Mouse (Mus musculus): Measurements from ENCODE around the gene Tmem262. TPM values are rescaled to one million over a fixed set of nuclear protein-coding genes. Genes with fewer than 3 reads are reported as not detected.

Tmem262 gene
- polyA plus RNA-seq, 1 experiment from 2014 or later = not detected

- Histone ChIP-seq H3K9me3 (no peaks in the 10 kb centered on the region), H3K27ac (no peak within 1 kb of the TSS), H3K36me3 (peaks cover 40% of the 10 kb centered on the region), H3K4me3 (no peak within 1 kb of the TSS), H3K9ac (no peak within 1 kb of the TSS), H3K4me1 (peaks cover 24% of the 10 kb centered on the region), H3K27me3 (no peaks in the 10 kb centered on the region), H3K4me2 (replicated peaks) (peak within 1 kb of the TSS; percentile 89; the same call in 1 of the 2 replicates)
- no peak for ATAC-seq (ENCODE audit: low FRiP score, low read depth)
- WGBS = 88% methylated on average over 9 of the region's 9 CpGs
These were observed 2.3 kb downstream of the Tmem262 start, which contains the start of gene Gm28374 for GRCm38 (mm10) chr19:6082156-6082555. Gm28374 (minus strand) TSS chr19:6082256.

DNA sequence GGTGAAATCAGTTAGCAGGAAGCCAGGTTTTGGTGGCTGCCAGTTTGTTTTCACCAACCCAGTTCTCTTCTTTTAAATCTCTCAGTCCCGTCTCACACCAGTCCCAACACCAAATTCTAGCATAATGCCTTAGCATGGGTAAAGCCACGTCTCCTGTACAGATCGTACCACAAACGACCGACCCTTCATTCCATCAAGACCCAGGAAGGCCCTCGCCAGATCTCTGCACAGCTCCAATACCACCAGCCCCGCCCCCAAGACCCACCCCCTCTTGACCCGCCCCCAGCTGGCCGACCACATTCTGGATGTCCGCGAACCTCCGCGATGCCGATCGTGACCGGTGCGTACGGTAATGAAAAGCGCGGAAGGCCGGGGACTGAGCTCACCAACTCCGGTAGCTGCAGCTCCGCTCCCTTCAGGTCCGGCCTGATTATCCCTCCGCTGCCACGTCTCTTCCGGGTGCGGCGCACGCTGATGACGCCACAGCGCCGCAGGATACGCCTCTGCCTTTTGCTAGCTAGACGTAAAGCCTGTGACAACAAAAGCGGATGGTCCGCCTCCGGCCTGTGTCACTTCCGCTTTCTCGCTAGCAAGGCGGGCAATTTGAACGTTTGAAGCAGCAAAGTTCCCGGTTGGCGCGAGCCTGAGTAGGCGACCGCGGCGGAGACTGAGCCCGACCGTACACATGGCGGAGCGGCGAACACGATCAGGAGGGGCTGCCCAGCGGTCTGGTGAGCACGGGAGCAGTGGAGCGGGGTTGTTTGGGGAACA is 4.8 kb downstream of the Tmem262 start, which contains the start of the genes Zfpl1 and Cdca5:
Gene Zfpl1, minus strand, starts transcription at position 479 of the 771 bp plus-strand sequence.
Gene Cdca5, plus strand, starts transcription at position 506 of the 771 bp plus-strand sequence.
- Histone ChIP-seq H3K27ac (peak within 1 kb of the TSS; percentile 65; the same call in 1 of the 2 replicates), H3K9ac (peak within 1 kb of the TSS; percentile 78), H3K9me3 (no peaks in the 10 kb centered on the region), H3K4me2 (replicated peaks) (peak within 1 kb of the TSS; percentile 89), H3K36me3 (peaks cover 63% of the 10 kb centered on the region), H3K27me3 (no peaks in the 10 kb centered on the region), H3K4me1 (peaks cover 24% of the 10 kb centered on the region), H3K4me3 (peak within 1 kb of the TSS; percentile 74)
- peak; percentile 91 for ATAC-seq (ENCODE audit: low FRiP score, low read depth)
- WGBS = under 1% methylated on average over 58 of the region's 58 CpGs

GRCm38 (mm10) chr19:6085417-6085879 is 5.6 kb downstream of the Tmem262 start:
- peak; percentile 62 for ATAC-seq (ENCODE audit: low FRiP score, low read depth)
- no peaks in the 10 kb centered on the region for H3K27me3 ChIP-seq
- H3K4me3 ChIP-seq = peak overlapping the region; percentile 74
- H3K4me1 ChIP-seq = peaks cover 24% of the 10 kb centered on the region
- H3K36me3 ChIP-seq = peaks cover 65% of the 10 kb centered on the region
- peak overlapping the region; percentile 86 for H3K4me2 ChIP-seq (replicated peaks)
- WGBS = under 1% methylated on average over 17 of the region's 17 CpGs
- no peaks in the 10 kb centered on the region for H3K9me3 ChIP-seq
- peak overlapping the region; percentile 68 for H3K9ac ChIP-seq
- no peak overlapping the region; the same call in 1 of the 2 replicates for H3K27ac ChIP-seq

GRCm38 (mm10) chr19:6088841-6089240 is 9.0 kb downstream of the Tmem262 start:
- Histone ChIP-seq H3K27me3 (no peaks in the 10 kb centered on the region), H3K4me2 (replicated peaks) (no peak overlapping the region), H3K27ac (no peak overlapping the region), H3K4me3 (no peak overlapping the region), H3K9me3 (no peaks in the 10 kb centered on the region), H3K4me1 (peaks cover 17% of the 10 kb centered on the region), H3K36me3 (peaks cover 68% of the 10 kb centered on the region), H3K9ac (no peak overlapping the region)
- 95% methylated on average over 13 of the region's 13 CpGs for WGBS
- ATAC-seq (ENCODE audit: low FRiP score, low read depth) = no peak

- H3K9ac ChIP-seq = 0 out of 2 replicates have a peak within 1 kb of the TSS, but pooled peaks have one; percentile 25
- H3K4me1 ChIP-seq = no peaks in the 10 kb centered on the region
- peaks cover 71% of the 10 kb centered on the region for H3K36me3 ChIP-seq
- H3K4me2 ChIP-seq (replicated peaks) = no peak within 1 kb of the TSS
- H3K4me3 ChIP-seq = no peak within 1 kb of the TSS
- ATAC-seq (ENCODE audit: low FRiP score, low read depth) = no peak
- H3K27ac ChIP-seq = no peak within 1 kb of the TSS
- no peaks in the 10 kb centered on the region for H3K27me3 ChIP-seq
- no peaks in the 10 kb centered on the region for H3K9me3 ChIP-seq
- WGBS = 88% methylated on average over 7 of the region's 7 CpGs
These were observed 14.3 kb downstream of the Tmem262 start, which contains the start of gene AC131692.1 for GRCm38 (mm10) chr19:6094119-6094518. AC131692.1 (plus strand) TSS chr19:6094419.

GRCm38 (mm10) chr19:6097847-6098246 is 18.0 kb downstream of the Tmem262 start:
- ATAC-seq (ENCODE audit: low FRiP score, low read depth) = no peak
- H3K9ac ChIP-seq = no peak overlapping the region
- WGBS = 90% methylated on average over 3 of the region's 3 CpGs

DNA sequence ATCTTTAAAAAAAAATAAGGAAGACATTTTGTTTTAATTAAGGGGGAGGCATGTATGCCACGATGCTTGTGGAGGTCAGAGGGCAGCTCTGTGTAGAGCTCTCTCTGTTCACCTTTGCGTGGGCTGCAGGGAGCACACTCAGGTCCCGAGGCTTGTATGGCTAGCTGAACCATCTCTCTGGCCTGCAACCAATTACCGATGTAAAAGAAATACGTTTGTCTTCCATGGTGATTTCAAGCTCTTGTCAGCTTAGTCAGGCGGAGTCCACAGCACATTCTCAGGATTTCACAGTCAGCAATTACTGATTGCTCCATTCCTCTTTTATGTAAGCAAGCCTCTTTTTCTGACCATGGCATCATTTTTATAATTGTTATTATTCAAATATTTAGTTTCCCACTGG is 21.4 kb downstream of the Tmem262 start:
- no peak overlapping the region for H3K4me3 ChIP-seq
- no peak overlapping the region for H3K27ac ChIP-seq
- no peaks in the 10 kb centered on the region for H3K9me3 ChIP-seq
- H3K4me2 ChIP-seq (replicated peaks) = no peak overlapping the region
- WGBS = 35% methylated on average over 6 of the region's 6 CpGs
- H3K9ac ChIP-seq = no peak overlapping the region
- H3K27me3 ChIP-seq = no peaks in the 10 kb centered on the region
- H3K36me3 ChIP-seq = peaks cover 13% of the 10 kb centered on the region
- ATAC-seq (ENCODE audit: low FRiP score, low read depth) = no peak
- no peaks in the 10 kb centered on the region for H3K4me1 ChIP-seq

More at GRCm38 (mm10) chr19:6097847-6098246, 18.0 kb downstream of the Tmem262 start:
- peaks cover 39% of the 10 kb centered on the region for H3K36me3 ChIP-seq
- H3K9me3 ChIP-seq = no peaks in the 10 kb centered on the region
- no peaks in the 10 kb centered on the region for H3K4me1 ChIP-seq
- H3K27me3 ChIP-seq = no peaks in the 10 kb centered on the region
- no peak overlapping the region for H3K4me3 ChIP-seq
- H3K4me2 ChIP-seq (replicated peaks) = no peak overlapping the region
- no peak overlapping the region for H3K27ac ChIP-seq

GRCm38 (mm10) chr19:6102169-6102853 is 22.5 kb downstream of the Tmem262 start:
- no peak overlapping the region for H3K27ac ChIP-seq
- H3K36me3 ChIP-seq = peaks cover 13% of the 10 kb centered on the region
- ATAC-seq (ENCODE audit: low FRiP score, low read depth) = no peak
- H3K9me3 ChIP-seq = no peaks in the 10 kb centered on the region
- no peak overlapping the region for H3K4me2 ChIP-seq (replicated peaks)
- no peaks in the 10 kb centered on the region for H3K27me3 ChIP-seq
- no peak overlapping the region for H3K4me3 ChIP-seq
- H3K4me1 ChIP-seq = no peaks in the 10 kb centered on the region
- 80% methylated on average over 6 of the region's 6 CpGs for WGBS
- no peak overlapping the region for H3K9ac ChIP-seq

DNA sequence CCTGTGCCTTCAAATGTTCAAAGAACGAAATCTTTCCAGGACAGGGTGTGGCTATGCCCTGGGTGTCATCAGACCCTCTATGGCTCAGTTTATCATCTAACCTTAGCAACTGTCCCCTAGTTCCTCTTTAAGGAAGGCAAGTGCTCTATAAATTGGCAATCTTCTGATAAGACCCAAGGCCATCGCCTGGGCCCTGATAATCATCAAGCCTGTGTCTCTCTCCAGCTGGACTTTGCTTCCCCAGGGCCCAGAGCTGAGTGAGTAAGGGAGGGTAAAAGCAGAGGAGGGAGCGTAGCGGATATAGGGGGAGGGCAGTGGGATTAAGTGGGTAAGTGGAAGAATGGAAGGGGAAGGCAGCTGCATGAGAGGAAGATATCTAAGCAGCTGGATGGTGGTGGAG is 24.6 kb downstream of the Tmem262 start:
- Histone ChIP-seq H3K9me3 (no peaks in the 10 kb centered on the region), H3K4me3 (no peak overlapping the region), H3K9ac (no peak overlapping the region), H3K4me2 (replicated peaks) (no peak overlapping the region), H3K4me1 (no peaks in the 10 kb centered on the region), H3K36me3 (peaks cover 5% of the 10 kb centered on the region; the same call in 1 of the 2 replicates), H3K27ac (no peak overlapping the region), H3K27me3 (no peaks in the 10 kb centered on the region)
- no peak for ATAC-seq (ENCODE audit: low FRiP score, low read depth)
- WGBS = 81% methylated on average over 4 of the region's 4 CpGs

DNA sequence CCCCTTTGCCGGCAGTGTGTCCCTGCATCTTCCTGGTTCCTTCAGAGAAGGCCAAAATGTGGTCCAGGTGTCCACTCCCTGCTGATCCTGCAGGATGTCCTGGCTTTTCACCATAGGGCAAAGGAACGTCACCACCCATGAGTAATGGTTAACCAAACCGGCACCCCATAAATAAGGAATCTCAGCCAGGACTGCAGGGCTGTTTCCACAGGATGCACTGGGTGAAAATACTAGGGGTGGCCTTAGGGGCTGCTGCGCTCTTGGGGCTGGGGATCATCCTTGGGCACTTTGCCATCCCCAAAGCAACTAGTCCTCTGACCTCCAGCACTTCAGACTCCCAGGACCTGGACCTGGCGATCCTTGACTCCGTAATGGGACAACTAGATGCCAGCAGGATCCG is 25.8 kb downstream of the Tmem262 start, which contains the start of gene Naaladl1:
Gene Naaladl1, plus strand, starts transcription at position 197 of the 400 bp plus-strand sequence.
- Histone ChIP-seq H3K9me3 (no peaks in the 10 kb centered on the region), H3K27me3 (no peaks in the 10 kb centered on the region), H3K9ac (no peak within 1 kb of the TSS), H3K27ac (no peak within 1 kb of the TSS), H3K4me1 (no peaks in the 10 kb centered on the region), H3K36me3 (no peaks in the 10 kb centered on the region), H3K4me3 (no peak within 1 kb of the TSS), H3K4me2 (replicated peaks) (no peak within 1 kb of the TSS)
- no peak for ATAC-seq (ENCODE audit: low FRiP score, low read depth)
- 77% methylated on average over 7 of the region's 7 CpGs for WGBS

- ATAC-seq (ENCODE audit: low FRiP score, low read depth) = no peak
- no peak overlapping the region for H3K9ac ChIP-seq
- no peak overlapping the region for H3K4me3 ChIP-seq
- H3K36me3 ChIP-seq = peaks cover 38% of the 10 kb centered on the region
- WGBS = 63% methylated on average over 6 of the region's 6 CpGs
- H3K4me1 ChIP-seq = peaks cover 14% of the 10 kb centered on the region
- H3K4me2 ChIP-seq (replicated peaks) = no peak overlapping the region
- no peaks in the 10 kb centered on the region for H3K9me3 ChIP-seq
- no peaks in the 10 kb centered on the region for H3K27me3 ChIP-seq
- H3K27ac ChIP-seq = no peak overlapping the region
These were observed 33.3 kb downstream of the Tmem262 start for GRCm38 (mm10) chr19:6113116-6113515.
